8 mouse cellular contexts compared by ENCODE assay signal in the genomic region with DNA sequence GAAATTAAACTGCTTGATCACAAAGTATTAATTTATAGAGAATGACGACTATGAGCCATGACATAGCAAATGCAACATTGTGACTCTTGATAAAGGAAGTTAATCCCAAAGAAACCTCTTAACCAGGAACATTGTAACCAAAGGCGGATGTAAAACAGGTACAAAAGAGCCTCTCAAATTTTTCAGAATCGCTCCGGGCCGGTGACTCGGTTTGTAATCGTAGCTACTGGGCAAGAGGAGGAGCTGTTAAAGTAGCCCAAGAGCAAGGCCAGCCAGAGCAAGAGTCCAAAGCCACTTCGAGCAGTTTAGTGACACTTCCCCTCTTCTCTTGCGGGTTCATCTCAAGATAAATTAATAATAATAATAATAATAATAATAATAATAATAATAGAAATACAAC. TPM values are rescaled to one million over a fixed set of nuclear protein-coding genes. Genes with fewer than 3 reads are reported as not detected.
DNase-seq lines count a peak whose midpoint lies in the region; ATAC-seq lines count a peak whose summit lies in the region.

No protein-coding gene starts in this region.

- DNase-seq in kidney, adult 18-20 months: peak; percentile 17
- DNase-seq in kidney, adult 11 months: no peak
- no peak for DNase-seq in hindbrain, embryonic 14.5 days (ENCODE audit: low spot score)
- DNase-seq in splenic B cell, adult 2 months (ENCODE audit: low read depth, low spot score): peak; percentile 35

- ATAC-seq in hindbrain, embryonic 14.5 days (ENCODE audit: low FRiP score): no peak
- ATAC-seq in liver, embryonic 15.5 days (ENCODE audit: insufficient read depth): no peak
- ATAC-seq in frontal cortex, adult (ENCODE audit: low TSS enrichment): no peak
- no peak for ATAC-seq in monocyte, adult 5-6 weeks (replicated peaks; ENCODE audit: insufficient number of reproducible peaks, low FRiP score, low TSS enrichment, poor library complexity, severe bottlenecking)

- peak overlapping the region; percentile 91 for H3K9ac ChIP-seq in hindbrain, embryonic 14.5 days
- H3K9ac ChIP-seq in liver, embryonic 15.5 days: peak overlapping the region; percentile 89

- 5% methylated on average over 9 of the region's 9 CpGs for WGBS in hindbrain, embryonic 14.5 days
- WGBS in liver, embryonic 15.5 days (ENCODE audit: insufficient replicate concordance): 6% methylated on average over 9 of the region's 9 CpGs

- peak overlapping the region; percentile 74 for H3K4me2 ChIP-seq in hindbrain, embryonic 14.5 days (replicated peaks)
- H3K4me2 ChIP-seq in liver, embryonic 15.5 days: peak overlapping the region; percentile 91

- H3K36me3 ChIP-seq in hindbrain, embryonic 14.5 days (replicated peaks; ENCODE audit: control insufficient read depth, insufficient read depth): no peaks in the 10 kb centered on the region
- no peaks in the 10 kb centered on the region for H3K36me3 ChIP-seq in liver, embryonic 15.5 days (replicated peaks)
- H3K36me3 ChIP-seq in splenic B cell, adult 2 months (ENCODE audit: control insufficient read depth, insufficient read depth, low read length, poor library complexity, severe bottlenecking): no peaks in the 10 kb centered on the region

- 0 out of 2 replicates have a peak, but pooled peaks cover 3% of the 10 kb centered on the region for H3K27me3 ChIP-seq in hindbrain, embryonic 14.5 days (ENCODE audit: control insufficient read depth, insufficient read depth, low read length)
- H3K27me3 ChIP-seq in liver, embryonic 15.5 days: no peaks in the 10 kb centered on the region
- no peaks in the 10 kb centered on the region for H3K27me3 ChIP-seq in splenic B cell, adult 2 months (ENCODE audit: control insufficient read depth, insufficient read depth, low read length, poor library complexity, severe bottlenecking)

- H3K4me1 ChIP-seq in brown adipose tissue, adult 24 weeks (ENCODE audit: control insufficient read depth, insufficient read depth, insufficient read length, low read length): peaks cover 2% of the 10 kb centered on the region; the same call in 1 of the 2 replicates
- H3K4me1 ChIP-seq in hindbrain, embryonic 14.5 days (replicated peaks; ENCODE audit: control insufficient read depth, insufficient read depth, low read length): peaks cover 22% of the 10 kb centered on the region
- peaks cover 26% of the 10 kb centered on the region for H3K4me1 ChIP-seq in liver, embryonic 15.5 days (replicated peaks)

- no peaks in the 10 kb centered on the region for H3K9me3 ChIP-seq in hindbrain, embryonic 14.5 days (ENCODE audit: control insufficient read depth, low read length)
- H3K9me3 ChIP-seq in liver, embryonic 15.5 days (replicated peaks): no peaks in the 10 kb centered on the region

- peak overlapping the region; percentile 71 for H3K27ac ChIP-seq in brown adipose tissue, adult 24 weeks (replicated peaks; ENCODE audit: low read depth, low read length)
- H3K27ac ChIP-seq in hindbrain, embryonic 14.5 days: no peak overlapping the region
- peak overlapping the region; percentile 95 for H3K27ac ChIP-seq in liver, embryonic 15.5 days (replicated peaks)

- H3K4me3 ChIP-seq in brown adipose tissue, adult 24 weeks (ENCODE audit: insufficient read depth, low read depth, low read length): peak overlapping the region; percentile 75
- peak overlapping the region; percentile 82 for H3K4me3 ChIP-seq in hindbrain, embryonic 14.5 days (replicated peaks; ENCODE audit: low read length)
- H3K4me3 ChIP-seq in liver, embryonic 15.5 days (replicated peaks): peak overlapping the region; percentile 97

RNA-seq across cellular contexts. Expression of gene Kpna4, which starts 0.8 kb away (rescaled TPM):
- polyA plus RNA-seq in brown adipose tissue, adult 24 weeks (2012; ENCODE audit: insufficient read depth, insufficient read length, missing spikeins): 47.1 and 57.8 TPM in 2 replicates
- 40.9 and 49.1 TPM in 2 replicates for polyA plus RNA-seq in hindbrain, embryonic 14.5 days (2014; fragmentation: Nextera tagmentation; extraction: Ambion mirVana)
- polyA plus RNA-seq in liver, embryonic 15.5 days (2015; fragmentation: Nextera tagmentation; extraction: Ambion mirVana): 11.9 and 12.8 TPM in 2 replicates
- total RNA-seq in monocyte, adult 5-6 weeks (2017): 173 to 214 TPM (median 173 TPM) in 3 replicates

Comparison
In these comparisons a context has a peak if more than half of its experiments do, and no peak if none do; other contexts are left out.
1. DNase-seq: peak in kidney, adult 18-20 months (single experiment) and splenic B cell, adult 2 months (single experiment); none in kidney, adult 11 months (single experiment) and hindbrain, embryonic 14.5 days (single experiment).
2. Peak in every context shown above with its lines, with median percentiles within 50 percentile points of each other: H3K4me3 ChIP-seq.